Mouse (Mus musculus) intestine, embryonic 14.5 days (tissue): Measurements from ENCODE around the gene Slc38a2. TPM values are rescaled to one million over a fixed set of nuclear protein-coding genes. Genes with fewer than 3 reads are reported as not detected.

ENCODE experiments used
- ATAC-seq: fragments of 200-750 bp; cut with Nextera tagmentation; replicated peaks from 2 replicates; pipeline ENCODE4 v1.8.0; 2017; ENCODE audit warnings: low read depth, moderate number of reproducible peaks, moderate TSS enrichment, moderate library complexity; ENCODE audit not compliant: low FRiP score, low TSS enrichment
- DNase-seq: peaks from one replicate; pipeline ENCODE4 v3.0.0-alpha.2; 2018; ENCODE audit warnings: low spot score
- H3K27ac ChIP-seq: fragments of 300-500 bp; sonication (generic); 2 replicates; pipeline ENCODE4 v1.5.1; 2014; ENCODE audit warnings: low read depth, mild to moderate bottlenecking, control low read depth
- H3K27me3 ChIP-seq: fragments of 300-500 bp; sonication (generic); replicated peaks from 2 replicates; pipeline ENCODE4 v1.6.1; 2014; ENCODE audit warnings: low read length, control low read depth; ENCODE audit not compliant: control insufficient read depth, insufficient read depth
- H3K36me3 ChIP-seq: fragments of 300-500 bp; sonication (generic); 2 replicates; pipeline ENCODE4 v1.6.1; 2014; ENCODE audit warnings: low read length, control low read depth; ENCODE audit not compliant: control insufficient read depth, insufficient read depth
- H3K4me1 ChIP-seq: fragments of 300-500 bp; sonication (generic); replicated peaks from 2 replicates; pipeline ENCODE4 v1.6.1; 2014; ENCODE audit warnings: low read length, control low read depth, mixed read lengths; ENCODE audit not compliant: control insufficient read depth, insufficient read depth
- H3K4me2 ChIP-seq: fragments of 300-500 bp; sonication (generic); 2 replicates; pipeline ENCODE4 v1.6.1; 2014; ENCODE audit warnings: low read length
- H3K4me3 ChIP-seq: fragments of 300-500 bp; sonication (generic); 2 replicates; pipeline ENCODE4 v1.5.1; 2014; ENCODE audit warnings: low read depth, low read length, control low read depth, mixed read lengths
- H3K9ac ChIP-seq: fragments of 300-500 bp; sonication (generic); 2 replicates; pipeline ENCODE4 v1.6.1; 2014; ENCODE audit warnings: mild to moderate bottlenecking, low read length
- H3K9me3 ChIP-seq: fragments of 300-500 bp; sonication (generic); 2 replicates; pipeline ENCODE4 v1.6.1; 2016; ENCODE audit warnings: low read length, control low read depth; ENCODE audit not compliant: control insufficient read depth
- WGBS: fragments of 180-500 bp; shearing (Covaris S2); extraction: QIAGEN DNeasy Blood & Tissue Kit; methylation state at CpG from one replicate; pipeline ENCODE4 v1.1.7; 2014; 5-methylcytosine and 5-hydroxymethylcytosine counted together
- polyA plus RNA-seq: library from polyadenylated mRNA; unstranded; fragments of >200 nt; fragmentation: Nextera tagmentation; extraction: Ambion mirVana; gene quantifications from 2 replicates; pipeline ENCODE4 v1.2.1, GENCODE M21; 2014

Gene Slc38a2
- polyA plus RNA-seq, 1 experiment from 2014 or later = 129 TPM

DNA sequence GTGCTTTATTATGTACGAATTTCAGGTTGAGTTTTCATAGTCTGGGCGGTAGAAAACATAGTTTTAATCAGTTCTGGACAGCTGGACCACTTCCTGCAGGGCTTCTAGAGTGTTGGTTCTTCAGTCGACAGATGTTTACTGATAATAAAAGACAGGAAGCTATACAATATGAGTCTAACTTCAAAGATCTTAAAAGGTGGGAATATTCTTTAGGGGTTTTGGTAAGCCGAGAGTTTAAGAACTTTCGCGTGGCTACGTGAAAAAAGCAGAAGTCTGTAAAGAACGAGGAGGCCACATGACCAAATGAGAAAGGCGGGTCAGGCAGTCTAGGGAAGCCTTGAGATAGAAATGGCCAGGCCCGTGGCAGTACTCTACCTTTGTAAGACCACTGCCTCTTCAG, 29.5 kb upstream of the Slc38a2 start:
- Histone ChIP-seq H3K36me3 (no peaks in the 10 kb centered on the region), H3K9ac (no peak overlapping the region), H3K4me2 (no peak overlapping the region), H3K9me3 (no peaks in the 10 kb centered on the region), H3K4me1 (peaks cover 16% of the 10 kb centered on the region), H3K4me3 (no peak overlapping the region), H3K27me3 (no peaks in the 10 kb centered on the region), H3K27ac (peak overlapping the region; percentile 9; the same call in 1 of the 2 replicates)
- no peak for ATAC-seq
- 34% methylated on average over 10 of the region's 10 CpGs for WGBS
- peak; percentile 42 for DNase-seq

DNA sequence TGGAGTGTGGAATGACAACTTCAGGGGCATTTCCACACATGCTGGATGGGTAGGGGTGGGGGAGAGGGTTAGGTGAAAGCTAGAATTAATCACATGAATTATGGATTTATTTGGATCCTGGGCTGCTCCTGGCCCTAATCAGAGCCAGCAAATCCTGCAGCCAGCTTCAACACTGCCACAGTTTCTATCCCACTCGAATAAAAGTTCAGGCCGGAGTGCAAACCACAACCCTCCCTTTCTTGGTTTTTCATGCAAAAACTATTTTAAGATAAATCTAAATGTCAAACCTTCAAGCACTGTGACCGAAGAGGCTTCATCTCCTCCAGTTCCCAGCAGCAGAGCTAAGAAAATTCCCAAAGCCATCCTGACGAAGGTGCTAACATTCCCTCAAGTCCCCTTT, 28.8 kb upstream of the Slc38a2 start:
- Histone ChIP-seq H3K27ac (peak overlapping the region; percentile 9; the same call in 1 of the 2 replicates), H3K27me3 (no peaks in the 10 kb centered on the region), H3K4me3 (no peak overlapping the region), H3K4me2 (no peak overlapping the region), H3K4me1 (peaks cover 14% of the 10 kb centered on the region), H3K9me3 (no peaks in the 10 kb centered on the region), H3K36me3 (no peaks in the 10 kb centered on the region), H3K9ac (no peak overlapping the region)
- 60% methylated on average over 4 of the region's 4 CpGs for WGBS
- ATAC-seq = no peak
- DNase-seq = no peak

DNA sequence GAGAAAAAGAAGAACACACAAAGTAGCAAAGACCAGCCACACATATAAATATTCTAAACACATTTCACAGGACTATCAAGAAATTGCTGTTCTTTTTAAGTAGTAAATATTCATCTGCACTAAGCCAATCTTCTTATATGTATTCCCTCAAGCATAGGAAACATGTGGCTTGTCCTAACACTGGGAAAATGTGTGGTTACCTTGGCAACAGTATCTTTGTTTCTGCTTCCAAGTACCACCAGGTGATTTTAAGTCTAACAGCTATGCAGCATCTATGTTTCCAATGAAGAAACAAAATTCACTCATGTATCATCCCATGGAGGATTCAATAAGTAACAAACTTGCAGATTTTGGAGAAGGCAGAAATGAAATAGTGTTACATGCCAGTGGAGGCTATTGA, 25.0 kb upstream of the Slc38a2 start:
- H3K9ac ChIP-seq = no peak overlapping the region
- no peak for DNase-seq
- peaks cover 13% of the 10 kb centered on the region for H3K4me1 ChIP-seq
- no peaks in the 10 kb centered on the region for H3K27me3 ChIP-seq
- H3K9me3 ChIP-seq = no peaks in the 10 kb centered on the region
- H3K4me2 ChIP-seq = no peak overlapping the region
- H3K36me3 ChIP-seq = no peaks in the 10 kb centered on the region
- no peak overlapping the region for H3K27ac ChIP-seq
- no peak overlapping the region for H3K4me3 ChIP-seq
- no peak for ATAC-seq

DNA sequence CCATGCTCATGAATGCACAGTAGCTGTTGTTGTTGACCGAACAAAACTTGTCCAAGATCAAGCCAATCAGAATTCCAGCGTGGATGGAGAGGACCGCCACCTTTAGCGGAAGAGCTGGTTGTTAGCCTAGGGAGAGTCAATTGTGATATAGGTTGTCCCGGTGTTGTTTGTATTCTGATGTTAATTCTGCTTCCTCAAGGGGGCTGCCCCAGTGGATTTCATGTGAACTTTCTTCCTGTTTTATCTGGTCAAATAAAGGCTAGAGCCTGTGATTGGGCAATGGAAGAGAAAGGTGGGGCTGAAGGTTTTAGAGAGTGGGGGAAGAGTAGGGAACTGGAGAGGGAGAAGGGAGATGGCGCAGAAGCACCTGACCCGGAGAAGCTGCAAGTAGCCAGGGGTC, 22.7 kb upstream of the Slc38a2 start:
- ATAC-seq = no peak
- Histone ChIP-seq H3K4me2 (no peak overlapping the region), H3K9ac (no peak overlapping the region), H3K36me3 (no peaks in the 10 kb centered on the region), H3K9me3 (no peaks in the 10 kb centered on the region), H3K4me1 (no peaks in the 10 kb centered on the region), H3K27ac (no peak overlapping the region), H3K4me3 (no peak overlapping the region), H3K27me3 (no peaks in the 10 kb centered on the region)
- WGBS = 79% methylated on average over 7 of the region's 7 CpGs
- DNase-seq = peak; percentile 39

DNA sequence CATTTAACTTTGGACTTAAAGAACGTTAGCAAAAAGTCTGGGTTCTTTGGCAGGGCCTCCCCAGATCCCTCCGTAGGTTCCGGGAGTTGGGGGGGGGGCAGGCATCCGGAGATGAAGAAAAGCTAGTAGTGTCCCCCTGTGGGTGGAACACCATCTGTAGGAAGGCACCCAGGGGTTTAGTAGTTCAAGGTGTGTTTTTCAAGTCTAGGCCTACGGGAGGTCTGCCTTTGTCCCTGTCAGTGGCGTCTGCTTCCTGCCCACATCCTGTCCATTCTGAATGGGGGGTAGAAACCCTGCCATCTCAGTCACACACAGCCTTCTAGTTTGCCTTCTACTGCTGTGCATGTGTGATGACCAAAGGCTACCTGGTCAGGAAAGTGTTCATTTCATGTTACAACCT, 20.6 kb upstream of the Slc38a2 start:
- no peak overlapping the region for H3K27ac ChIP-seq
- no peaks in the 10 kb centered on the region for H3K9me3 ChIP-seq
- no peaks in the 10 kb centered on the region for H3K27me3 ChIP-seq
- no peak overlapping the region for H3K9ac ChIP-seq
- H3K4me2 ChIP-seq = no peak overlapping the region
- H3K4me1 ChIP-seq = no peaks in the 10 kb centered on the region
- DNase-seq = peak; percentile 47
- no peaks in the 10 kb centered on the region for H3K36me3 ChIP-seq
- WGBS = 87% methylated on average over 6 of the region's 6 CpGs
- ATAC-seq = no peak
- no peak overlapping the region for H3K4me3 ChIP-seq

DNA sequence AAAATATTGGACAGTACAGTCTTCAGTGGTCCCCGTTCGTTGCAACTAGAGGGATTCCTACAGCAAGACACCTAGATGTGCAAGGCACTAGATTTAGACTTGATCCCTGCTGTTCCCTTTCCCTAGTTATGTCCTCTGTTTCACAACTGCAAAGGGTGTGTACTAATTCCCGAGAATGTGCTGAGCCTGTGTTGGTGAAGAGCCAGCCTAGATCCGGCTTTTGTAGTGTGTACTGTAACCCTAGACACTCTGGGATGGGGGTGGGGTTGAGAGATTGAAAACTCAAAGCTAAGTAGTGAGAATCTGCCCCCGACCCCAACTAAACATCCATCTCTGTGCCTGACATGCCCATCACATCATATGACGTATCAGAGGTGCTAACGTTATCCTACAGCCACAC, 18.9 kb upstream of the Slc38a2 start:
- no peak overlapping the region for H3K4me3 ChIP-seq
- 75% methylated on average over 7 of the region's 7 CpGs for WGBS
- DNase-seq = no peak
- no peak overlapping the region for H3K9ac ChIP-seq
- H3K4me1 ChIP-seq = no peaks in the 10 kb centered on the region
- H3K4me2 ChIP-seq = no peak overlapping the region
- H3K27me3 ChIP-seq = no peaks in the 10 kb centered on the region
- no peaks in the 10 kb centered on the region for H3K36me3 ChIP-seq
- no peak overlapping the region for H3K27ac ChIP-seq
- no peaks in the 10 kb centered on the region for H3K9me3 ChIP-seq
- ATAC-seq = no peak

DNA sequence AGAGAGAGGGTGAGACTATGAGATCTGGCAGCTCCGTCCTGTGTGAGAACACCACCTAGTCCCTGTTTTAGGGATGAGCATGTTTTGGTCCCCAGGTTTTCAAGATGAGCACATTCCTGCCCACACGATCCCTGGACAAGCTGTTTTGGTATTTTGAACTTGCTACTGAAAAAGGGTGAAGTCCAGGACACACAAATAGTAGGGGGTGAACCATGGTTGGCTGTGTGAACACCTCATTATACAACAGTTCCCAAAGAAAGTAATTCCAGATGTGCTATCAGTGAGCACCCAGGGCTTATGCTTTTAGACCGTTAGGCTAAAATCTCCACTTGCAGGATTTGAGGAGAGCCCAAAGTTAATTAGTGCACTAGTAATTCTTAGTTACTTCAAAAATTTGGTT, 17.7 kb upstream of the Slc38a2 start:
- no peak for ATAC-seq
- Histone ChIP-seq H3K36me3 (no peaks in the 10 kb centered on the region), H3K4me1 (no peaks in the 10 kb centered on the region), H3K27me3 (no peaks in the 10 kb centered on the region), H3K4me2 (no peak overlapping the region), H3K9me3 (no peaks in the 10 kb centered on the region), H3K4me3 (no peak overlapping the region), H3K27ac (no peak overlapping the region), H3K9ac (no peak overlapping the region)
- WGBS = 77% methylated on average over 3 of the region's 3 CpGs
- DNase-seq = no peak

DNA sequence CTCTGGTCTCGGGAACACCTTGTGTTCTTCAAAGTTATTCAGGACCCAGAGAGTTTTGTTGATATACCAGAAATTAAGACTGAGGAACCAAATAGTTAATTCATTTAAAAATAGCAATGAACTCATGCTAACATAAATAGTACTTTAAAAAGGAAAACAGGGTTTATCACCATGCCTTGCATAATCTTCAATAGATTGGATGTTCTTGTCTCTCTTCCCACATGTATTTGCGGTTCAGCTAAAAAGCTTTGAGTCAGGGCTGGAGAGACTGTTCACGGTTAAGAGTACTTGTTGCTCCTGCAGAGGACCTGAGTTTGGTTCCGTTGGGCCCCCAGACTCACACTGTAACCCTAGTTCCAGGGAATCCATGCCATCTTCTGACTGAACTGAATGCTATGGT, 16.8 kb upstream of the Slc38a2 start:
- no peak overlapping the region for H3K27ac ChIP-seq
- no peak overlapping the region for H3K4me2 ChIP-seq
- WGBS = 88% methylated on average over 4 of the region's 4 CpGs
- no peak overlapping the region for H3K4me3 ChIP-seq
- DNase-seq (no peak), ATAC-seq (no peak)
- H3K36me3 ChIP-seq = no peaks in the 10 kb centered on the region
- H3K9ac ChIP-seq = no peak overlapping the region
- no peaks in the 10 kb centered on the region for H3K4me1 ChIP-seq
- no peaks in the 10 kb centered on the region for H3K9me3 ChIP-seq
- H3K27me3 ChIP-seq = no peaks in the 10 kb centered on the region

DNA sequence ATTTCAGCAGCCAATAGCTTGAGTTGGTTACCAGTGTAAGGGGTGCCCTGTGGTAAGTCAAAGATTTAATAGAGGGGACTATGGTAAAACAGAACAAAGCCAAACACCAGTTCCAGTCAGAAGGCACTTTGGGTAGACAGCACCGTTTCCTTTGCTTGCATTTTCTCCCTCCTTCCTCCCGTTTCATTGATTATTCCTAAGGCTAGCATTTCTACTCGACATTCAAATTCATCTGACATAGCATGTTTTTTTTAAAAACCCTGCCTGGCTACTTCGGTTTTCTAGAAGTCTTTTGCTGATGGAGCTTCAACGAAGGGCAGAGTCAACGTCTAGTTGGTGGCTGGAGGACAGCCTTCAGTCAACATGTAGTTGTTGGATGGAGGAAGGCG, 16.2 kb upstream of the Slc38a2 start:
- Histone ChIP-seq H3K9ac (no peak overlapping the region), H3K4me1 (peaks cover 3% of the 10 kb centered on the region), H3K27ac (no peak overlapping the region), H3K4me2 (no peak overlapping the region), H3K4me3 (no peak overlapping the region), H3K27me3 (no peaks in the 10 kb centered on the region), H3K9me3 (no peaks in the 10 kb centered on the region), H3K36me3 (no peaks in the 10 kb centered on the region)
- WGBS = 93% methylated on average over 7 of the region's 7 CpGs
- ATAC-seq = no peak
- DNase-seq = no peak
